Mouse (Mus musculus) forelimb bud, embryonic 11.5 days (tissue): ENCODE data around the gene Gm20388.

Source experiments
- DNase-seq: peaks from one replicate; pipeline ENCODE4 v3.0.0-alpha.2; 2012; ENCODE audit warnings: low read depth, low spot score

Gm20388 gene

DNA sequence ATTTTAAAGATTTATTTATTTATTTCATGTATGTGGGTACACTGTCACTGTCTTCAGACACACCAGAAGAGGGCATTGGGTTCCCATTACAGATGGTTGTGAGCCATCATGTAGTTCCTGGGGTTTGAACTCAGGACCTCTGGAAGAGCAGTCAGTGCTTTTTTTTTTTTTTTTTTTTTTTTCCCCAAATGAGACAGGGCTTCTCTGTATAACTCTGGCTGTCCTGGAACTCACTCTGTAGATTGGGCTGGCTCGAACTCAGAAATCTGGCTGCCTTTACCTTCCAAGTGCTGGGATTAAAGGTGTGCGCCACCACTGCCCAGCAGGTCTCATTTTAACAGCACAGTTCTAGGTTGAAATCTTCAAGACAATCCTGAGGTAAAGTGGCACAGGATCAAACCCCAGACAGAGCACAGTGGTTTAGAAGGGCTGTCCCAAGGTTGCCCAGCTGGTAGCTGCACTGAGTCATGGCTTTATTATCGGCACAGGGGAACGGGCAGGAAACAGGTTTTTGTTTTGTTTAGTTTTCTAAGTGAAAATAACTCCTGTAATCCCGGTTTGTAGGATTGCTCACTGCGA, 2038.7 kb downstream of the Gm20388 start, which contains the start of gene Banp:
TSS of gene Banp (plus strand) at position 529 of the 579 bp plus-strand sequence.
- no peak for DNase-seq

DNA sequence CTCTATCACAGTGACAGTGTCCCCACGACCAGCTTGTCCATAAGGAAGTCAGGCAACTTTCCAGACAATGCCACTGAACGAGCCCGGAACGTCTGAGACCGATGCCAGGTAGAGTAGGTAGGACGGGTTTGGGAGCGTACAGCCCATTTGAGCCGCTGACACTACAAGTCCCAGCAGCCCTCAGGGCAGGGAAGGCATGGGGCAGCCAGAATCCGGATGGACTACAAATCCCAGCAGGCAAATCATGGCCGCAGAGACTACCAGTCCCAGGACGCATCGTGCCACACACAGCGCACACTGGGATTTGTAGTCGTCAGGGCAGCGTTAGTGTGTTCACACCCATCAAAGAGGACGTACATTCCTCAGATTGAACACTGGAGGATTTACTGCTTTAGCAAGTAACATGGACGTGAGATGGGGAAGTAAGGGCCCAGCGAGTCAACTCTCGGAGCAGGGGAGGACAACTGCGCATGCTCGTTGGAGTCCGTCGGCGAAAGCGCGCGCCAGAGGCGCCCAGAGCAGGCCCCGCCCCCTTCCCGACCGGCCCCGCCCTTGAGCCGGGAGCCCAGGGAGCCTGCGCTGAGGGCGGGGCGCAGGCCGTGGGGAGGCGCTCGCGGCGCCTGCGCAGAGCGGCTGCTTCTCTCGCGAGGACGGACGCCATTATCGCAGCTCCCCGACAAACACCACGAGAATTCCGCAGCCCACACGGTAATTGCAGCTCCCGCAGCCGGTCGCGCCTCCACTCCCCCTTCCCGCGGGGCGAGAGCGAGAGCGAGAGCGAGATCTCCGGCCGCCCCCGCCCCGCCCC, 2039.5 kb downstream of the Gm20388 start:
- peak; percentile 99 for DNase-seq

DNA sequence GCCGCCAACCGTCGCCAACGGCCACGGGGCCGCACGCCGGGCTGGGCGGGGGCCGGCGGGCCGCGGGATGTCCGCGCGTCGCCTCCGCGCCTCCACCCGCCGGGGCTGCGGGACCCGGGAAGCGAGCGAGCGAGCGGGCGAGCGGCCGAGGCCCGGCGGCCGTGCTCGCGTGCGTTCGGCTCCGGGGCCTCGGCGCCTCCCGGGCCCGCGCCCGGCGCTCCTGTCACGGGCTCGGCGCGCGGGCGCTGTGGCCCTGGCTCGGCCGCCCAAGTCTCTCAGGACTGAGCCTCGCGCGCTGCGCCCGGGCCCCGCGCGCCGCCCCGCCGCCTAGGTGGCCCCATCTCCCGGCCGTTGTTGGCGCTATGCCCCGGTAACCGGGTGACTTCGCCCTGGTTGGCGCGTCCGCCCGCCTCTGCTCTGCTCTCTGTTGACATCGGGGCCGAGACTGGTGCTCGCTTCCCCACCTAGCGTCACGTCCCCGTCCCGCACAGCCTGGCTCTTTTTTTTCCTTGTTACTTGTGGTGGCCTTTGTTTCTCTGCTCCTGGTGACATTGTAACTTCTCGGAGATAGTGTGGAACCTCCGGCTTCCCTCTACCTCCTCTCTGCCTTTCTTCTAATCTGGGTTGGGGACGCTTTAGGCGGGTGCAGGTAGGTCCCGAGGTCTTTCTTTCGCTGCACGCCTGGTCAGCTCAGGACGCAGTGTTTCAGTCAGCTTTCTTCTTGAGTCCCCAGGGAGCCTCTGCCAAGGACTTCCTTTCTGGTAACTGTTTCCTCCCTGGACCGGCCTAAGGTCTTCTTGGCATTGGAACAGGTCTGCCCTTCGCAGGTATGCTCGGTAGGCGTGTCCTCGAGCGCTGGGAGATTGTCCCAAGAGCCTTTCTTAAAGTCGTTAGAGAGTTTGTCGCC, 2040.4 kb downstream of the Gm20388 start:
- DNase-seq = no peak

DNA sequence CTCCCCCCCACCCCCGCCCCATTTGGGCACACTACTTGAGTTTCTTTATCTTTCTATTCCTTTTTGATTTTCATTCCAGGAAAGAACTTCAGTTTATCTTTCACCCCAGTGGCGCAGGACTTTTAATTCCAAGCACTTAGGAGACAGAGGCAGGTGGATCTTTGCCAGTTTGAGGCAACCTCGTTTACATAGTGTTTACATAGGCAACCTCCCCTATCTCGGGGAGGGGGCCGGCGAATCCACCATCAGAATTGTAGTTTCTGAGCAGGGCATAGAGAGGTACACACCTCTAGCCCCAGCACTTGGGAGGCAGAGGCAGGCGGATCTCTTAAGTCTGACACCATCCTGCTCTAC, 2041.0 kb downstream of the Gm20388 start:
- DNase-seq = no peak

DNA sequence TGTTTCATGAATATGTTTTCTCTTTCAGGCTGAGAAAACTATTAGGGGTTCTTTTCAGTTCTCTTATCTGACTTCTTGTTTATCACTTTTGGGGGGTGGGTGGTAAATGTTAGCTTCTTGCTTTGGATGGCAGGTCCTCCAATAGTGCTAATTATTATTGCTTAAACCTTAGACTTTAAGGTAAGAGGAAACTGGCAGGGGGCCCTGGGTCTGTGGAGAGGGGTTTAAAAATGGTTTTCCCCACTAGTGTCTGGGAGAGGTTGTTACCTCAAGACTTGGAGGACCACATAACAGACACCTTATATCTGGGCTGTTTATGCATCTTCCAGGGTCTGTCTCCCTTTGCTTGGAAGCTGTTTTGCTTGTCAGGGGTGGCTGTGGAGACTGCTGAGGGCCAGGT, 2041.5 kb downstream of the Gm20388 start:
- no peak for DNase-seq

DNA sequence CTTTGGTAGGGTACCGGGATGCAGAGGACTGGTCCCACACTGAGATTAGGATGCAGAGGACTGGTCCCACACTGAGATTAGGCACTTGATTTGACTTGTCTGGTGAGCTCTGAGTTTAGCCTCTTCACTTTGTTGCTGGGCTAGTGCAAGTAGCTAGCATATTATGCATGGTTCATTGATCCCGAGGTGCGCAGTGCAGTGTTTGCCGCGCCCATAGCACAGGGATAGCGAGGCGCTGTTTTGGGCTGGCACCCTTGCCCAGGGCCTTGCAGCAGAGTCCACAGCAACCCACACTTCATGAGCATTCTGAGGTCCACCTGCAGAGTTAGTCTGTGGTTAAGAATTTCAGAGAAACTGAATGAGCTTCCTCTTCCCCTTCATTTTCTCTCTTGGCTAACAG, 2042.2 kb downstream of the Gm20388 start:
- no peak for DNase-seq

DNA sequence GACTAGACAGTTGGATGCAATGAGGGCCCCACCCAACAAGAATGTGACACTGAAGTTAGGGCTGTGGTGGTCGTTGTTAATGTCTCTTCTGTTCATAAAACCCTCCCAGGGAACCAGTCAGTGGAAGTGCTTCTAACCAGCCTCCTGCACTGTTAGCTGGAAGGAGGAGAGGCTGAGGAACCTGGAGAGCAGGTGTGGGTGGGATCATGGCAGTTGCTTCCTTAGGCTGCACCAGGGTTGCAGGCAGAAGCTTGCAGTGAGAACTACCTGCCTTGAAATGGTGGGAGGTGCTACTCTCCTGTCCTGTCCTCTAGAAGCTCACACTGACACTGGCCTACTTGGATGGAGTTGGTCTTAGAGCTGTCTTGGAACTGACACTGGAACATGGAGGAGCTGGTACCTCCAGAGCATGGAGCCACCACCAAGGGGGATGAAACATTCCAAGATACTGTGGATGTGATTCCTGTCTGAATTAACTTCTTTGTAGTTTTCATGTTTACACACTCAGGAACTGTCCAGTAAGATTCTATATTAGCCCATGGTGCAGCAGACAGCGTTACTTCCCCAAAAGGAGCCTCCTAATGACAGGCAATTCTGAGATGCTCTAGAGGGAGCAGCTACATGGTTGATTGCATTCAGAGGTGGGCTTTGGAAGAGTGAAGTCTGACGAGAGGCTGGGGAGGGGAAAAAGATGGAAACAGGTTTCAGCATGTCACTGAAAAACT, 2043.3 kb downstream of the Gm20388 start:
- DNase-seq = no peak

DNA sequence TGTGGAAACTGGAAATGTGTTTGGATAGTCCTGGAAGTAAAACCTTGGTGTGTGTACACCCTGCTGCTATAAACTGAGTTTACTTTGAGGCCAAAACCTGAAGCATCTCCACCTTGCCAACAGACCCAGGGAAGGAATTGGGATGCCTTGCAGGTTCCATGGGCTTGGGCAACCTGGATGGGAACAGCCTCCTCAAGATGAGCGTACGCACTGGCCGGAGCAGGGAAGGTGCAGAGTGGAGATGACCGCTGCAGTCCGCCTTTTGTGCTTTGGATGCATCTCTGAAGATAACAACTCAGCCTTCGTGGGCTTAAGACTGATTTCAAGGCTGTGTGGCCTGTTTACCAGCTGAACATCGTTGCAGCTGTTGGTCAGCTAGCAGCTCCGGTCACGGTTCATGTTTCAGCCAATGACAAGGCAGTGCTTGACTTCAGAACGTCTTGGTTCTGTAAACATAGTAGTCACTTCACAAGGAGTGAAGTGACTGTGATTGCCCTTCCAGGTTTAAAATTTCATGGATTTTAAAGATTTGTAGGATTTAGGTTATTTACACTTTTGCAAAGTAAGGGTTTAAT, 2044.4 kb downstream of the Gm20388 start:
- DNase-seq = no peak

DNA sequence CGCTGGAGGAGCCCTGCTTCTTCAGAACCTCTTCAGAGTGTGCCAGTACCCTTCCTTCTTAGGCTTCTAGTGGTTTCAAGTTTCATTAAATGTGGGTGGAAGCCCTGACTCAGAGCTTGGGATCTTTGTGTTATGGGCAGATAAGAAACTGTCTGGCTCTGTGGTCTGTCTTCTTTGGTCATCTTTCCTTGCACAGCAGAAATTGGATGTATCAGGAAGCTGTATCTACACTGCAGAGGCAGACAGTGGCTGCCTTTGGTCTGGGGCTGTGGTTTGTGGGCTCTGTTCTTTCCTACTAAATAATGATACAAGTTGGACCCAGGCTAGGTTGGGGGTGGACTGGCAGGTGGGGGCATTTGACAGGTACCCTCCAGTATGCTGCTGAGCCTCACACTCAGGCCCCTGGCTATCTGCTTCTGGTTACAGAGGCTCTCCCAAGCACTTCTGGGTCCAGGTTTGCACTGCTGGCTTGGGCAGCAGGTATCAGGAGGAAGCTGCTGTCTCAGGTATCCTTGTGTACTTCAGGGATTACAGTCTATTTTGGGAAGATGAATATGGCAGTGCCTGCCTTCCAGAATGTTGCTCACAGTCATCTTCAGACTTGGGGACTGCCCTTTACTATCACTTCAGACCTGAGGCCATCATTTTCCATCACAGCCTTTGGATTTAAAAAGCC, 2045.3 kb downstream of the Gm20388 start:
- DNase-seq = no peak

DNA sequence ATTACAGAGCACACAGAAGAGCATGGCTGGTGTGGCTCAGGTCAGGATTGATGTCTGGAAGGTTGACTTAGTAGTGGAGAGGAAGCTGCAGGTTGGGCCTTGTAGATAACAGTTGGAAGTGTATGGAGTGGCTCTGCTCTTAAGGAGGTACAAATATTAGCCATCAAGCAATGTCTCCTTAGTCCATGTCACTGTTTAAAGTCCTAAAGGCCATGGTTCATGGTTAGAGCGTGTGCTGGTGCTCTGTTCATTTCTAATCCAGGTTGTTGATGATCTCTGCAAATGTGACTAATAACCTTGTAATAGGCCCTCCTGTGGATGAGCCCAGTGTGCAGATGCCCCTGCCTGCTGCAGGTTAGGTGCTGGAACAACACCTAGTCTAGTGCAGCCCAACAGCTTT, 2047.8 kb downstream of the Gm20388 start:
- DNase-seq = no peak

DNA sequence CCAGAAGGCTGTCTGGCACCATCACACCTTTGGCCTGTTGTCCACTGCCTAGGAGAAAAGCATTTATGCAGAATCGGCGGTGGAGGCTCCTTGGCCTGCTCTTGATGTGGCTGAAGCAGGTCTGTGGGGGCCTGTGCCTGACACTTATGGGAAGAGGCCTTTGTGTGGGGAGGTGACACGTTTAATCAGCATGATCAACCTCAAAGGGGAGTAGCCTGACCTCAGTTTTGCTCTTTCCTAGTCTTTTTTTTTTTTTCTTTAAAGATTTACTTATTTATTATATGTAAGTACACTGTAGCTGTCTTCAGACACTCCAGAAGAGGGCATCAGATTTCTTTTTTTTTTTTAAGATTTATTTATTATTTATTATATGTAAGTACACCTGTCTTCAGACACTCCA, 2052.3 kb downstream of the Gm20388 start:
- DNase-seq = no peak

DNA sequence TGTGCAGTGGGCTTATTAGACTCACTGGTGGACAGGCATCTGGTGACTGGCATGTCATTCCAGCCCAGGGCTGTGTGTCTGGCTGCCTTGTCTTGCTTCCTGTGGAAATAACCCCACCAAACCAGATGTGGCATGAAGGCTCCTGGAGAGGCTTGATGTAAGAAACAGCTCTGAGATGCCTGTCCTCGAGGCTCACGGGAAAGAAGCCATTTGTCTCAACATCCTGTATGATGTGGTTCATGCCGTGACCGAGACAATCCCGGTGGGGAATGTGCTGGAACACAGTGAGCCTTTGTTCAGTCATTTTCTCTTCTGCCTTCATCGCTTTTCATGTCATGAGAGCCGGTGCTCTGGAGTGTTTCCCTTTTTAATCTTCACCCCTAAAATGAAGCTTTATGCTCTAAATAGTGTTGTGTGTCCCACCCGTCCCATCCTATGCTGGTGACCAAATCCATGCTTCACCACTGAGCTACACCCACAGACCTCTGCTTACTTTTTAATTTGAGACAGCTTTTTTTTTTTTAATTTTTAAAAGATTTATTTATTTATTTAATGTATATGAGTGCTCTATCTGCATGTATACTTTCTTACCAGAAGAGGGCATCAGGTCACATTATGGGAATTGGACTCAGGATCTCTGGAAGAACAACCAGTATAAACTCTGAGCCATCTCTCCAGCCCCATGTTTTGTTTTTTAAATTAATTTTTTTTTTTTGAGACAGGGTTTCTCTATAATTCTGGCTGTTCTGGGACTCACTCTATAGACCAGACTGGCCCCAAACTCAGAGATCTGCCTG, 2054.3 kb downstream of the Gm20388 start:
- DNase-seq = no peak

DNA sequence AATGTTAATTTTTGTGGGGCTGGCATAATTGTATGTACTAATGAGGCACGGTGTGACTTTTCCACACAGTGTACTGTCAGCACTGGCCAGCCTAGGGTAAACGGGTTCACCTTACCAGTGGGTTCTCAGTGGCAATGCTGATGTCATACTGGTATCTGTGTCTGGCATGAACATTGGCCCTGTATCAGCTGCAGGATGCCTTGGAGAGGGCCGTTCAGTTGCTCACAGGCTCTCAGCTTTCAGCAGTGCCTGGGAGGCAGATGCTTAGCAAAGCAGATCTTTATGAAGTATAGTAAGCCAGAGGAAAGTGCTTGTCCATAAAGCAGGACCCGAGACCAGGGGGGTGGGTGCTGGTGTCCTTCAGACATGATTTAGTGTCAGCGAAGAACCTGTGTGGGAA, 2055.5 kb downstream of the Gm20388 start:
- DNase-seq = no peak

DNA sequence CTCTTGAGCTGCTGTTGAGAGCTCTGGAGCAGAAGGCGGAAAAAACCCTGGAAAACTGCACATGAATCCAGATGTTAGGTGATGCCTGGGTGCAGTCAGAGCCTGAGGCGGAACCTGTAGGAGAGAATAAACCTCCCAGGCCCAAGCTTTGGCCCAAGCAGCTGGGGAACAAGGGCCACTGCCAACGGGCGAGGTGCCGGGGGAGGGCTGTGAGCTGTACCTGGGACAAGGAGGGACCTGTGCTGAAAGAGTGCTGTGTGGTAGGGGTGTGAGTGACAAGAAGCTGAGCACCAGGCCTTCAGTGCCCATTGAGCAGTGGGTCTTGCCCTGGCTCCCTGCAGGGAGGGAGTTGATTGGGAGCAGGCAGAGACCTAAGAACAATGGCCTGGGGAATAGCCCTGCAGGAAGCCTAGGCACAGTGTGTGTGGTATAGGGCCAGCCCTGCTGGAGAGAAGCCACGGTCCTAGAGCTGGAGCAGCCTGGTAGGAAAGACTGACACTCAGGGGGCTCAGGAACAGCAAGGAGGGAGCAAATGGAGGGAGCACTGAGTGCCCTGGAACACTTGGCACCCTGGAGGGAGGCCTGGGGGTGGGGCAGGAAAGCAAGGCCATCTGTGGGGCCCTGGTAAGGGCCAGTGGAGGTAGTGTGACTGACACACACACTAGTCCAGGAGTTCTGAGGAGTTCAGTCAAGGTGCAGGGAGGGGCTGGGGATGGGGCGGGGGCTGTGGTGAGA, 2056.2 kb downstream of the Gm20388 start:
- DNase-seq = no peak

DNA sequence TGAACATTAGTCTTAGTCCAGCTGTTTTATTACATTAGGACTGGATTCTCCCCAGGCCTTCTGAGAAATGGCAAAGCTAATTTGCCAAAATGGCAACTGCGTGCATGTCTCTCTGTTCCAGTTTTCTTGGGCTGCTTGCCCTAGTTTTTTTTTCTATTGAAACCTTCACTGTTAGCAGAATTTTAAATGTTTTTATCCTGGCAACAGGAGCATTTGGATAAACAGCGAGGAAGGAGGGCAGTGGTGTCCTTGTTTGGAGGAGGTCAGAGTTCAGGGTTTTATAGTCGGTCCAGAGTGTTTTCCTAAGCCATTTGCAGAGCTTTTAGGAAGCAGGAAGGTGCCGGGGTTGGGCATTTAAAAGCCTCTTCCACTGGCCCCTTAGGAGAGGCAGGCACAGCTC, 2057.3 kb downstream of the Gm20388 start:
- DNase-seq = no peak

DNA sequence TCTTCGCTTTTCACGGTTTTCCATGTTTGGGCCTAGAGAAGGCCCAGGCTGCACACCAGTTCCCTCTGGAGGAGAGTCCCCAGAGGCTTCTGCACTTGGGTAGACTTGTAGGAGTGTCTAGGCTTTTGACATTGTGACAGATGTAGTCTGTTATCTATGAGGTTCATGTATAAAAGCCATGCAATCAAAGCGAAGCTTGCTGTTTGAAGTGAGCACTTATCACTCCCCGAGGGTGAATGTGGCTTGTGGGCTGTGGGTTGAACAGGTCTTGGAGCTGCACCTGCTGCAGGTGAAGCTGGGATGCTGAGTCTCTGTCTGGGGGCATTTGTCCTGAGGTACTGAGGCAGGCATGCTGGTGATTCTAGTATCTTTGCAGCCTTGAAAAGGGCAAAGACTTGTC, 2057.9 kb downstream of the Gm20388 start:
- no peak for DNase-seq

DNA sequence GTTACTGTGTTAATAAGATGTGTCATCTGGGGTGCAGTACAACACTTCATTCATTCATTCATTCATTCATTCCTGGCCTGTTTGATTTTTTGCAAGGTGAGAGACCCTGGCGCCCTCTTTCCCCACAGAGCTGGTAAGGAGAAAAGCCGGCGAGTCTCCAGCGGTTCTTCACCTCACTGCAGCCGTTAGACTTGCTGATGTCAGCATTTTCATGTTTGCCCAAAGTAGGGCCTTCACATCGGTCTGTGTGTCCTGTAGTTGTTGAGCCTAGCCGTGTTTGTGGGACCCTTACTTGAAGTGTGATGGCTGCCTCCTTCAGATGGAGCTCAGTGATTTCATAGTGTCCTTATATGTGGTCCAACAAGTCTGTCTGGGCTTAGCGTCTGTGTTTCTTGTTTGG, 2059.6 kb downstream of the Gm20388 start:
- DNase-seq = no peak

DNA sequence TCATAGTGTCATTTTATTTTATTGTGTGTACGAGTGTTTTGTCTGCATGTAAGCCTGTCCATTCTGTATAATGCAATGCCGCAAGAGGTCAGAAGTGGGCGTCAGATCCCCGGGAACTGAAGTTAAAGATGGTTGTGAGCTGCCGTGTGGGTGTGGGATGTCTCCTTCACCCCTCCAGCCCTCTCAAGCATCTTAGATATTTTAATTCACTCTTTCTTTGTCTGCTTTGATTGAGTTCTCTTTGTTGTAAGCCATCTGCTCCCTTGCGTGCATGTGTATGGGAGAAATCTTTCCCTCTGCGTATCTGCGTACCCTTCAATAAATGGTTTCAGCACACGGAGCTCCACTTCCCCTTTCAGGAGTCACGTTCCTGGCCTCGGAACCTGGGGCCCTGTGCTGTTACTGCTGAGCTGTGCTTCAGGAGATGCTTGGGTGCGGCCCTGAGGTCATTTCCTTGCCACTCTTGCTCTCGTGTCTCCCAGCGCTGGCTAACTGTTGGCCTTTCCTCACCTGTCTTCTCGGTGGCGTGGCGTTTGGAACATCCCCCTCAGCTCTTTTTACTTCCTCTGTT, 2060.9 kb downstream of the Gm20388 start:
- no peak for DNase-seq

DNA sequence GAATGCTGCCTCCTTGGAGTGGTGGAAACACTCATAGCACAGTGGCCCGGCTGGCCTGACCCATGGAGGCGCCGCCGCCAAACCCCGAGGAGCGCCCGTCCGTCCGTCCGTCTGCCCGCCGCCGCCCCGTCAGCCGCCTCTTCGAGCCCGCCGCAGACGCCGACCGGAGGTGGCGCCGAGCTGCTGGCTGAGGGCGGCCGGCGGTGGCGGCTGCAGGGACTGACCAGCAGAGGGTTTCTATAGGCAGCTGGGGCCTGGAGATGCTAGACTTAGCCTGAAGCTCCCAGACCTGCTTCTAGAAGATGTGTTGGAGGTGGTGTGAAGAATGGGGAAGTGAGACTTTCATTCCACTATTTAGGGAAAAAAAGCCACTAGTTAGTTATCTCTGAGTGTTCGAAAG, 2063.3 kb downstream of the Gm20388 start:
- DNase-seq = no peak
